Mouse (Mus musculus) layer of hippocampus, adult 9-10 months (tissue): ENCODE results near the gene Snx30.

ENCODE experiments used
- DNase-seq: peaks from one replicate; pipeline ENCODE4 v3.0.0; 2022; ENCODE audit warnings: low spot score

The Snx30 gene

DNA sequence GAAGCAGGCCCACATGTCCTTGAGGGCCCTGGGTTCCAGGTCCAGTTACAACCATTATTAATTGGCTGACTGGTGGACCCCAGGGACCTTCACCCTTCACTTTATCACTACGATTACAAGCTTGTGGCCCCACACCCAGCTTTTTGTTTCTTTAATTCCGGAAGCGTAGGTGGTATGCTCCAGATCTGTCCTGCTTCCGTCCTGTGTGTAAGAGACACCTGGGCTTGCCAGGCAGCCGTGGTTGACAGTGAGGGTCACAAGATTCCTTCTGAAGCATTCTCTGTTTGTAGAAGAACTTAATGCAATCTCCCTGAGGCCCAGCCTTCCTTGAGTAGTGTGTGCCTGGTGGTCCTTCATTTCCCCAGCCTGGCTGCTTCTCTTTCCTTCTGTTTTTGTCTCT lies 19.2 kb downstream of the Snx30 start:
- no peak for DNase-seq

DNA sequence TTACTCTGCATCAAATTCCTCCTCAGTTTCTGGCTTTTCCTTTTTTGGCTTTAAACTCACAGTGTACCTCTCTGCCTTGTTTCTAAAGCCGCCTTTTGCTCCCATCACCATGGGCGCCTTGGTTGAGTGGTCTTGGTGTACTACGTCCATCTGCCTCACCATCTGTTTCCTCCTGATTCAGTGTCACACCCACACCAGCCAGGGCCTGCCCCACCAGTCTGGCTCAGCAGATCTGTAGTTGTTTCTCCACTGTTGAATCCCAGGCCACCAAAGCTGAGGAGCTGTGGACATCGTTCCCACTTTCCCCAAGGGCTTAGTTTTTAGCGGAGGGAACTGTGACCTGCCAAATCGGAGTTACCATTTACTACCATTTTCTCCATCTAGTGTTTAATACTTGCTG lies 20.0 kb downstream of the Snx30 start:
- no peak for DNase-seq

GRCm38 (mm10) chr4:59826381-59826780 lies 20.7 kb downstream of the Snx30 start:
- DNase-seq = no peak

GRCm38 (mm10) chr4:59829072-59829471 lies 23.4 kb downstream of the Snx30 start:
- no peak for DNase-seq

GRCm38 (mm10) chr4:59831038-59831437 lies 25.4 kb downstream of the Snx30 start:
- no peak for DNase-seq

DNA sequence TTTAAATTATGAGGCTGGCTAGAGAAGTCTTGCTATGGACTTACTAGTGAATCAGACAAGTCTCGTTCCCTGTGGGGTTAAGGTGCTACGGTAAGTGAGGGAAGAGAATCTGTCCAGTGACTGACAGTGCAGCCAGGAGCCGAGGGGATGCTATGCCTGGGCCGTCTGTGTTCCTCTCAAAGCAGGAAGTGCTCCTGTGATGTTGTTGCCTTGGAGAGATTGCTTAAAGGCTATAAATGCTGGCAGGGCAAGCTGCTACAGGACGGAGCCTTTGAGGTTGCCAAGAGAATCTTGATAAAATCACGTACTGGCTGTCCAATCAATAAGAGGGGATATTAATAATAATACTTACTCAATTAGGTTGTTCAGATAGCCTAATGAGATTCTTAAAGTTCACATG lies 27.2 kb downstream of the Snx30 start:
- DNase-seq = no peak

GRCm38 (mm10) chr4:59837659-59838058 lies 32.0 kb downstream of the Snx30 start:
- DNase-seq = no peak

DNA sequence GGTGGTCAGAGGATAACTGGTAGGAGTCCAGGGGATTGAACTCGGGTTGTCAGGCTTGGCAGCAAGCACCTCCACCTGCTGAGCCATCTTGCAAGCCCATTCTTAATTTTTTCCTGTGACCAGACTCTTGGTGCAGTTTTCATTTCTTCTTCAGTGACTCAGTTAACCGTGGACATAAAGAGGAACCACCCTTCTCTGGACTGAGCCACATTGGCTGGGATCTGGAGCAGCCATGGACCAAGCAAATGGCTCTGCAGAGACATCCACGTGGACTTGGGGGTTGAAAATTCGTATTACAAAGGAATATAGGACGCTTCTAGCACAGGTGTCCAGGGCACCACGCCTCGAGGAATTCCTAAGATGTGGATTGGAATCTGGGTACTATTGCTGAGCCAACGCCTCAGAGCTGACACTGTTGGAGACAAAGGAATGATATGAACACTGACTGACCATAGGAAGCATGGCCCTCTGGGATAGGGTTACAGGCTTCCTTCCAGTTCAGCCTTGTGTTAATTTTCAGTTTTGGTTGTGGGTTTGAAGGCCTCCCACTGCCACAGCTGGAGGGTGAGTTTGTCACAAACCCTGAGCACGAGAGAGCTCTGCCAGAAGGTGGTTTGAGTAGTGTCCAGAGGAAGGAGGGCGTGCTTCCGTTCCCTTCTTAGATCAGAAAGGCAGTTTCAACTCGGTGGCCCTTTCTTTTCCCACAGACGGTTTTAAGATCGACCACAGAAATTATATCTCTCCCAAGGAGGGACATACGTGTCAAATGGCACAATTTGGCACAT lies 39.0 kb downstream of the Snx30 start:
- no peak for DNase-seq

- no peak for DNase-seq
Measured at GRCm38 (mm10) chr4:59845245-59845637, 39.6 kb downstream of the Snx30 start.

- no peak for DNase-seq
Measured at GRCm38 (mm10) chr4:59847447-59847846, 41.8 kb downstream of the Snx30 start.

- DNase-seq = no peak
Measured at GRCm38 (mm10) chr4:59850181-59850580, 44.5 kb downstream of the Snx30 start.

DNA sequence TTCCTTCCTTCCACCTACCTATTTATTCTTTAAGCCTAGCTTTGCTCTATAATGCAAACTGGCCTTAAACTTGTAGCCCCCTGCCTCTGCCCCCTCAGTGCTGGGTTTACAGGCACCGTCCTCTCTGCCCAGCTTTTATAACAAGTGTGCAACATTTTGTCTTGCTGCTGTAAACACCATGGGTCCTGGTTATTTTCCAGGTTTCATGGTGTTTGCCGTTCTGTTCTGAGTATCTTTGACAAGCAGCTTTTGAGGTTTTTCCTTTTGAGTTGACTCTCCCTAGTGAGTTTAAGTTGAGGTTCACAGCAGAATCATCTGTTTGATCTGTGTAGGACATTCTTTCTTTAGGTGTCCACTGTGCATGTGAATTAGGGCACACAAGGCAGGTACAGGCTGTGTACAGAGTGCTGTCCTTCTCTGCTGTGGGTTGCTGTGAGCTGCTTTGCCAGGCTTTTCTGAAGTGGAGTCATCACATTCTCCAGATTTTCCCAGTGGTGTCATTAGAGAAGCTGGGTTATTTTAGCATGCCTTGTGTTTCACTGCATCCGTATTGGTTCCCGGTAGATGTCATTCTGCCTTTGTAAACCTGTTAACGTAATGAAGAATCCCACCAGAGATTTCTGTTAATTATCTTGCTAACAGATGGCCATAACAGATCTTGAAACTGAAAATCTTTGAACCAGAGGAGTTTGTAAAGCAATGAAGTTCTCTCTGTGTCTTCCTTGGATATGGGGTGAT lies 45.4 kb downstream of the Snx30 start:
- no peak for DNase-seq

GRCm38 (mm10) chr4:59853155-59853554 lies 47.5 kb downstream of the Snx30 start:
- DNase-seq = no peak

GRCm38 (mm10) chr4:59859693-59860425 lies 54.2 kb downstream of the Snx30 start:
- no peak for DNase-seq

DNA sequence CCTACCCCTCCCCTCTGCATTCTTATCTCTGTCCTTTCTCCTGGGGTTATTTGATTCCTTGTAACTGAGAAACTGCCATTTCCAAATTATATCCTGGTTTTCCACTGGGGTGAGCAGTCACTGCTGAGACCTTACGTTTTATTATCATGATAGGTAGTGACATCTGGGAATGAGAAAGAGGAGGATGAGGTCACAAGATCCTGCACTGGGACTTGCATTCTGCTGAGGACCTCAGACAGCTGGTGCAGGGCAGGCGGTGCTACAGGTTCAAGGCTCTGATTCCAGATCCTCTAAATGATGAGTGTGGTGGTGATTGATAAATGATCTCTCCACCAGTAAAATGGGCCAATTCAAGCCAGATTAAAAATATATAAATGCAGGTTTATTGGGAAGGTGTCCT lies 54.8 kb downstream of the Snx30 start:
- no peak for DNase-seq

GRCm38 (mm10) chr4:59861871-59862270 lies 56.2 kb downstream of the Snx30 start:
- DNase-seq = no peak

- no peak for DNase-seq
Measured at GRCm38 (mm10) chr4:59862335-59862734, 56.7 kb downstream of the Snx30 start.

- DNase-seq = no peak
Measured at GRCm38 (mm10) chr4:59863869-59864268, 58.2 kb downstream of the Snx30 start.

- DNase-seq = no peak
Measured at GRCm38 (mm10) chr4:59868086-59868485, 62.4 kb downstream of the Snx30 start.

GRCm38 (mm10) chr4:59869488-59870057 lies 63.9 kb downstream of the Snx30 start:
- DNase-seq = no peak

DNA sequence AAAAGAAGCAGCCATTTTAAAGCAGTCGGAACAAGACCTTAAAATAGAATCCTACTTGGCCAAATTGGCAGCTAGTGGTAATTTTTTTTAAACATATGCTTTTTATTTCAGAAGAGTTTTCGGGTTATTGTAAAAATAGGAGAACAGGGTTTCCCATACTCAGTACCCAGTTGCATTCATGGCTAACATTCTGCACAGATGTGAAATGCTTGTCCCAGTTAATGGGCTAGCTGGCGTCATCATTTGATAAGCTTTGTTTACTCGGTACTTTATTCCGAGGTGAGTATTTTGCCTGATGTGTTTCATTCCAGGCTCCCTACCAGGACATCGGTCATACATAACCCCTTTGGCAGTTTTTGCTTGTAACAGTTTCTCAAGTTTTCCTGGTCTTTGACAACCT lies 64.8 kb downstream of the Snx30 start:
- DNase-seq = no peak

GRCm38 (mm10) chr4:59870859-59871591 lies 65.4 kb downstream of the Snx30 start:
- DNase-seq = peak; percentile 90
